Mouse (Mus musculus): Measurements from ENCODE around the gene Dcaf10. TPM values are rescaled to one million over a fixed set of nuclear protein-coding genes. Genes with fewer than 3 reads are reported as not detected.
"Not testable (repeated sequence)": the region's sequence is repeated elsewhere in the genome, so short reads cannot be mapped to it uniquely, and the experiment has no call there.

Dcaf10 gene
- polyA plus RNA-seq, 1 experiment from 2014 or later = 8.7 TPM

GRCm38 (mm10) chr4:45356653-45357052, 14.8 kb downstream of the Dcaf10 start:
- Histone ChIP-seq H3K27me3 (no peaks in the 10 kb centered on the region), H3K4me2 (replicated peaks) (no peak overlapping the region), H3K9ac (replicated peaks) (no peak overlapping the region), H3K36me3 (peaks cover 20% of the 10 kb centered on the region), H3K27ac (no peak overlapping the region), H3K9me3 (no peaks in the 10 kb centered on the region), H3K4me3 (replicated peaks) (no peak overlapping the region), H3K4me1 (replicated peaks) (no peaks in the 10 kb centered on the region)
- WGBS = 92% methylated on average over 3 of the region's 3 CpGs
- ATAC-seq = no peak

GRCm38 (mm10) chr4:45371261-45371660, 29.4 kb downstream of the Dcaf10 start:
- Histone ChIP-seq H3K4me1 (replicated peaks) (no peaks in the 10 kb centered on the region), H3K9me3 (no peaks in the 10 kb centered on the region), H3K9ac (replicated peaks) (no peak overlapping the region), H3K36me3 (peaks cover 65% of the 10 kb centered on the region), H3K27ac (no peak overlapping the region), H3K4me3 (replicated peaks) (no peak overlapping the region), H3K27me3 (no peaks in the 10 kb centered on the region), H3K4me2 (replicated peaks) (no peak overlapping the region)
- 98% methylated on average over 3 of the region's 3 CpGs for WGBS
- ATAC-seq = no peak

- Histone ChIP-seq H3K9ac (replicated peaks) (no peak overlapping the region), H3K27me3 (no peaks in the 10 kb centered on the region), H3K27ac (no peak overlapping the region), H3K4me1 (replicated peaks) (no peaks in the 10 kb centered on the region), H3K36me3 (peaks cover 71% of the 10 kb centered on the region), H3K9me3 (no peaks in the 10 kb centered on the region), H3K4me3 (replicated peaks) (no peak overlapping the region), H3K4me2 (replicated peaks) (no peak overlapping the region)
- WGBS = 96% methylated on average over 5 of the region's 5 CpGs
- no peak for ATAC-seq
Measured at GRCm38 (mm10) chr4:45374879-45375278, 33.0 kb downstream of the Dcaf10 start.

GRCm38 (mm10) chr4:45376573-45376972, 34.7 kb downstream of the Dcaf10 start:
- Histone ChIP-seq H3K4me1 (replicated peaks) (no peaks in the 10 kb centered on the region), H3K36me3 (peaks cover 59% of the 10 kb centered on the region), H3K9me3 (no peaks in the 10 kb centered on the region), H3K27me3 (no peaks in the 10 kb centered on the region), H3K27ac (no peak overlapping the region), H3K9ac (replicated peaks) (no peak overlapping the region), H3K4me3 (replicated peaks) (no peak overlapping the region), H3K4me2 (replicated peaks) (no peak overlapping the region)
- no peak for ATAC-seq
- 84% methylated on average over 4 of the region's 4 CpGs for WGBS

- 86% methylated on average over 10 of the region's 10 CpGs for WGBS
- H3K36me3 ChIP-seq = peaks cover 18% of the 10 kb centered on the region
- not testable (repeated sequence) for H3K9me3 ChIP-seq; H3K9ac ChIP-seq (replicated peaks); H3K4me1 ChIP-seq (replicated peaks); H3K4me3 ChIP-seq (replicated peaks); H3K27me3 ChIP-seq; H3K4me2 ChIP-seq (replicated peaks); H3K27ac ChIP-seq; ATAC-seq
Measured at GRCm38 (mm10) chr4:45380903-45381580, 39.1 kb downstream of the Dcaf10 start.

- H3K4me1 ChIP-seq (replicated peaks); H3K27ac ChIP-seq; ATAC-seq; H3K9me3 ChIP-seq; H3K4me2 ChIP-seq (replicated peaks); H3K4me3 ChIP-seq (replicated peaks); H3K9ac ChIP-seq (replicated peaks); H3K27me3 ChIP-seq; H3K36me3 ChIP-seq: not testable (repeated sequence)
- 88% methylated on average over 2 of the region's 2 CpGs for WGBS
Measured at GRCm38 (mm10) chr4:45382133-45382532, 40.2 kb downstream of the Dcaf10 start.

GRCm38 (mm10) chr4:45387296-45387695, 45.4 kb downstream of the Dcaf10 start:
- H3K4me2 ChIP-seq (replicated peaks); H3K9ac ChIP-seq (replicated peaks); H3K27me3 ChIP-seq; ATAC-seq; H3K27ac ChIP-seq; H3K4me3 ChIP-seq (replicated peaks); H3K9me3 ChIP-seq; H3K36me3 ChIP-seq; H3K4me1 ChIP-seq (replicated peaks): not testable (repeated sequence)
- 97% methylated on average over 5 of the region's 5 CpGs for WGBS

- H3K4me3 ChIP-seq (replicated peaks) = no peak overlapping the region
- H3K4me1 ChIP-seq (replicated peaks) = no peaks in the 10 kb centered on the region
- H3K9me3 ChIP-seq = peaks cover 4% of the 10 kb centered on the region; the same call in 1 of the 2 replicates
- no peak overlapping the region for H3K4me2 ChIP-seq (replicated peaks)
- no peak for ATAC-seq
- no peaks in the 10 kb centered on the region for H3K27me3 ChIP-seq
- H3K36me3 ChIP-seq = peaks cover 12% of the 10 kb centered on the region
- WGBS = 68% methylated on average over 4 of the region's 4 CpGs
- H3K27ac ChIP-seq = no peak overlapping the region
- H3K9ac ChIP-seq (replicated peaks) = no peak overlapping the region
Measured at GRCm38 (mm10) chr4:45392099-45392498, 50.2 kb downstream of the Dcaf10 start.

- 85% methylated on average over 11 of the region's 11 CpGs for WGBS
- Histone ChIP-seq H3K27ac (no peak overlapping the region), H3K4me1 (replicated peaks) (no peaks in the 10 kb centered on the region), H3K4me2 (replicated peaks) (no peak overlapping the region), H3K9ac (replicated peaks) (no peak overlapping the region), H3K27me3 (no peaks in the 10 kb centered on the region), H3K9me3 (no peaks in the 10 kb centered on the region), H3K4me3 (replicated peaks) (no peak overlapping the region), H3K36me3 (peaks cover 17% of the 10 kb centered on the region)
- ATAC-seq = no peak
Measured at GRCm38 (mm10) chr4:45392572-45392971, 50.7 kb downstream of the Dcaf10 start.

- no peaks in the 10 kb centered on the region for H3K9me3 ChIP-seq
- no peaks in the 10 kb centered on the region for H3K27me3 ChIP-seq
- no peak for ATAC-seq
- 88% methylated on average over 8 of the region's 8 CpGs for WGBS
- no peak overlapping the region for H3K4me3 ChIP-seq (replicated peaks)
- H3K4me2 ChIP-seq (replicated peaks) = no peak overlapping the region
- no peak overlapping the region for H3K9ac ChIP-seq (replicated peaks)
- H3K27ac ChIP-seq = no peak overlapping the region
- no peaks in the 10 kb centered on the region for H3K4me1 ChIP-seq (replicated peaks)
- peaks cover 21% of the 10 kb centered on the region for H3K36me3 ChIP-seq
Measured at GRCm38 (mm10) chr4:45392994-45393393, 51.1 kb downstream of the Dcaf10 start.

- no peak overlapping the region for H3K9ac ChIP-seq (replicated peaks)
- no peak overlapping the region for H3K27ac ChIP-seq
- no peak overlapping the region for H3K4me2 ChIP-seq (replicated peaks)
- WGBS = 81% methylated on average over 5 of the region's 5 CpGs
- no peaks in the 10 kb centered on the region for H3K4me1 ChIP-seq (replicated peaks)
- ATAC-seq = no peak
- H3K4me3 ChIP-seq (replicated peaks) = no peak overlapping the region
- no peaks in the 10 kb centered on the region for H3K27me3 ChIP-seq
- peaks cover 28% of the 10 kb centered on the region for H3K36me3 ChIP-seq
- H3K9me3 ChIP-seq = no peaks in the 10 kb centered on the region
Measured at GRCm38 (mm10) chr4:45393658-45394057, 51.8 kb downstream of the Dcaf10 start.

- H3K4me3 ChIP-seq (replicated peaks); H3K9ac ChIP-seq (replicated peaks); H3K27ac ChIP-seq; ATAC-seq; H3K9me3 ChIP-seq; H3K27me3 ChIP-seq; H3K4me2 ChIP-seq (replicated peaks); H3K4me1 ChIP-seq (replicated peaks): not testable (repeated sequence)
- peaks cover 51% of the 10 kb centered on the region for H3K36me3 ChIP-seq
- WGBS = 86% methylated on average over 6 of the region's 6 CpGs
Measured at GRCm38 (mm10) chr4:45396211-45396610, 54.3 kb downstream of the Dcaf10 start.

GRCm38 (mm10) chr4:45398315-45398714, 56.4 kb downstream of the Dcaf10 start:
- not testable (repeated sequence) for H3K27ac ChIP-seq; H3K4me3 ChIP-seq (replicated peaks); ATAC-seq; H3K9ac ChIP-seq (replicated peaks); H3K4me1 ChIP-seq (replicated peaks); H3K4me2 ChIP-seq (replicated peaks); H3K9me3 ChIP-seq; H3K27me3 ChIP-seq
- 90% methylated on average over 5 of the region's 5 CpGs for WGBS
- H3K36me3 ChIP-seq = peaks cover 69% of the 10 kb centered on the region

All from midbrain, embryonic 13.5 days (tissue).